11 mouse cellular contexts compared by ENCODE assay signal in genomic region chr13:43591828-43592680, GRCm38 (mm10). TPM values are rescaled to one million over a fixed set of nuclear protein-coding genes. Genes with fewer than 3 reads are reported as not detected.
DNase-seq lines count a peak whose midpoint lies in the region; ATAC-seq and TF ChIP-seq lines count a peak whose summit lies in the region.
"Had no signal": no experiment of that assay in that cellular context is flagged by ENCODE, and none has a peak within 500 bp of the region (broad histone marks: within the 10 kb centered on the region; RNA-seq: fewer than 3 reads in every experiment).

No protein-coding gene starts in this region.

- no peak for TF ChIP-seq EP300 in stomach, postnatal 0 days (optimal IDR thresholded peaks at IDR 0.05)

- WGBS in cerebellum, adult 2 months: 56% methylated on average over 28 of the region's 28 CpGs
- 58% methylated on average over 28 of the region's 28 CpGs for WGBS in hindbrain, embryonic 15.5 days
- 69% methylated on average over 28 of the region's 28 CpGs for WGBS in hindbrain, embryonic 13.5 days
- 69% methylated on average over 28 of the region's 28 CpGs for WGBS in stomach, embryonic 15.5 days
- 67% methylated on average over 28 of the region's 28 CpGs for WGBS in stomach, postnatal 0 days
- 63% methylated on average over 28 of the region's 28 CpGs for WGBS in liver, embryonic 12.5 days (ENCODE audit: insufficient replicate concordance)
- WGBS in kidney, embryonic 16.5 days: 77% methylated on average over 28 of the region's 28 CpGs

- DNase-seq in cerebellum, adult 2 months: peak; percentile 40 to 48
- no peak for DNase-seq in cerebellum, adult 9-10 months
- no peak for DNase-seq in stomach, postnatal 0 days (ENCODE audit: low spot score)

- no peak for ATAC-seq in hindbrain, embryonic 15.5 days (ENCODE audit: low FRiP score, low read depth)
- no peak for ATAC-seq in hindbrain, embryonic 13.5 days (ENCODE audit: low FRiP score)
- no peak for ATAC-seq in stomach, embryonic 15.5 days (ENCODE audit: insufficient read depth, low FRiP score, low read depth)
- no peak for ATAC-seq in stomach, postnatal 0 days (ENCODE audit: low FRiP score, low TSS enrichment)
- ATAC-seq in liver, embryonic 12.5 days: no peak
- ATAC-seq in kidney, embryonic 16.5 days (ENCODE audit: low FRiP score, low TSS enrichment): no peak
- ATAC-seq: Patski had no signal

- H3K27me3 ChIP-seq in cerebellum, adult 2 months (ENCODE audit: control insufficient read depth, insufficient read depth, low read length): no peaks in the 10 kb centered on the region
- H3K27me3 ChIP-seq in hindbrain, embryonic 15.5 days: no peaks in the 10 kb centered on the region
- no peaks in the 10 kb centered on the region for H3K27me3 ChIP-seq in hindbrain, embryonic 13.5 days
- H3K27me3 ChIP-seq in stomach, embryonic 15.5 days (replicated peaks): no peaks in the 10 kb centered on the region
- no peaks in the 10 kb centered on the region for H3K27me3 ChIP-seq in stomach, postnatal 0 days (ENCODE audit: control insufficient read depth, insufficient read depth, low read length)
- peaks cover 16% of the 10 kb centered on the region for H3K27me3 ChIP-seq in liver, embryonic 12.5 days (replicated peaks)
- peaks cover 4% of the 10 kb centered on the region for H3K27me3 ChIP-seq in kidney, embryonic 16.5 days (ENCODE audit: insufficient read depth, low read length)
- H3K27me3 ChIP-seq: Patski had no signal

- no peak overlapping the region for H3K9ac ChIP-seq in hindbrain, embryonic 15.5 days
- no peak overlapping the region for H3K9ac ChIP-seq in hindbrain, embryonic 13.5 days
- no peak overlapping the region for H3K9ac ChIP-seq in stomach, embryonic 15.5 days
- no peak overlapping the region for H3K9ac ChIP-seq in stomach, postnatal 0 days (ENCODE audit: low read length)
- no peak overlapping the region for H3K9ac ChIP-seq in liver, embryonic 12.5 days
- no peak overlapping the region for H3K9ac ChIP-seq in kidney, embryonic 16.5 days (replicated peaks; ENCODE audit: low read length)
- H3K9ac ChIP-seq: kidney, embryonic 15.5 days; liver, embryonic 14.5 days had no signal

- no peak for TF ChIP-seq CTCF in cerebellum, adult 2 months (IDR thresholded peaks at IDR 0.05; ENCODE audit: borderline replicate concordance, insufficient read depth, low read depth, low read length)
- TF ChIP-seq CTCF in stomach, postnatal 0 days (IDR thresholded peaks at IDR 0.05; ENCODE audit: low read depth): no peak

- 0 out of 2 replicates have a peak overlapping the region, but pooled peaks have one; percentile 9 for H3K4me2 ChIP-seq in hindbrain, embryonic 15.5 days
- H3K4me2 ChIP-seq in hindbrain, embryonic 13.5 days: no peak overlapping the region
- H3K4me2 ChIP-seq in stomach, embryonic 15.5 days: peak overlapping the region; percentile 9; the same call in 1 of the 2 replicates
- H3K4me2 ChIP-seq in stomach, postnatal 0 days (replicated peaks; ENCODE audit: low read depth): no peak overlapping the region
- H3K4me2 ChIP-seq in liver, embryonic 12.5 days: no peak overlapping the region
- H3K4me2 ChIP-seq in kidney, embryonic 16.5 days (replicated peaks; ENCODE audit: low read depth, low read length): no peak overlapping the region
- H3K4me2 ChIP-seq: kidney, embryonic 15.5 days had no signal

- H3K27ac ChIP-seq in cerebellum, adult 2 months (ENCODE audit: insufficient read depth, low read length): no peak overlapping the region
- H3K27ac ChIP-seq in hindbrain, embryonic 15.5 days (replicated peaks): no peak overlapping the region
- no peak overlapping the region for H3K27ac ChIP-seq in hindbrain, embryonic 13.5 days
- H3K27ac ChIP-seq in stomach, embryonic 15.5 days: no peak overlapping the region
- H3K27ac ChIP-seq in stomach, postnatal 0 days (replicated peaks): no peak overlapping the region
- no peak overlapping the region for H3K27ac ChIP-seq in liver, embryonic 12.5 days
- H3K27ac ChIP-seq in kidney, embryonic 16.5 days (ENCODE audit: low read length): no peak overlapping the region
- H3K27ac ChIP-seq: kidney, embryonic 15.5 days; liver, embryonic 14.5 days had no signal

- peak overlapping the region; percentile 20 for H3K4me3 ChIP-seq in cerebellum, adult 2 months (replicated peaks; ENCODE audit: insufficient read depth, low read depth, low read length)
- H3K4me3 ChIP-seq in hindbrain, embryonic 15.5 days: no peak overlapping the region
- no peak overlapping the region for H3K4me3 ChIP-seq in hindbrain, embryonic 13.5 days
- no peak overlapping the region for H3K4me3 ChIP-seq in stomach, embryonic 15.5 days (replicated peaks)
- H3K4me3 ChIP-seq in stomach, postnatal 0 days (ENCODE audit: low read depth, low read length): no peak overlapping the region
- H3K4me3 ChIP-seq in liver, embryonic 12.5 days: no peak overlapping the region
- H3K4me3 ChIP-seq in kidney, embryonic 16.5 days (ENCODE audit: low read length): no peak overlapping the region
- H3K4me3 ChIP-seq: kidney, embryonic 15.5 days had no signal

- H3K4me1 ChIP-seq in cerebellum, adult 2 months (ENCODE audit: control insufficient read depth, insufficient read depth, low read length): peaks cover 3% of the 10 kb centered on the region
- H3K4me1 ChIP-seq in hindbrain, embryonic 15.5 days (replicated peaks): no peaks in the 10 kb centered on the region
- peaks cover 7% of the 10 kb centered on the region; the same call in 1 of the 2 replicates for H3K4me1 ChIP-seq in hindbrain, embryonic 13.5 days (replicated peaks)
- H3K4me1 ChIP-seq in stomach, embryonic 15.5 days: no peaks in the 10 kb centered on the region
- no peaks in the 10 kb centered on the region for H3K4me1 ChIP-seq in stomach, postnatal 0 days (replicated peaks; ENCODE audit: control insufficient read depth, insufficient read depth)
- no peaks in the 10 kb centered on the region for H3K4me1 ChIP-seq in liver, embryonic 12.5 days
- no peaks in the 10 kb centered on the region for H3K4me1 ChIP-seq in kidney, embryonic 16.5 days (ENCODE audit: insufficient read depth, low read length)
- H3K4me1 ChIP-seq: kidney, embryonic 15.5 days had no signal

- no peak for TF ChIP-seq POLR2A in cerebellum, adult 2 months (IDR thresholded peaks at IDR 0.05; ENCODE audit: borderline replicate concordance, insufficient read depth, low read length)

- no peaks in the 10 kb centered on the region for H3K36me3 ChIP-seq in hindbrain, embryonic 15.5 days
- no peaks in the 10 kb centered on the region for H3K36me3 ChIP-seq in hindbrain, embryonic 13.5 days
- H3K36me3 ChIP-seq in stomach, embryonic 15.5 days: no peaks in the 10 kb centered on the region
- no peaks in the 10 kb centered on the region for H3K36me3 ChIP-seq in stomach, postnatal 0 days (ENCODE audit: control insufficient read depth, insufficient read depth, low read length)
- no peaks in the 10 kb centered on the region for H3K36me3 ChIP-seq in liver, embryonic 12.5 days
- H3K36me3 ChIP-seq in kidney, embryonic 16.5 days (ENCODE audit: insufficient read depth, low read length): no peaks in the 10 kb centered on the region
- H3K36me3 ChIP-seq: kidney, embryonic 15.5 days had no signal

- H3K9me3 ChIP-seq in hindbrain, embryonic 15.5 days: no peaks in the 10 kb centered on the region
- no peaks in the 10 kb centered on the region for H3K9me3 ChIP-seq in hindbrain, embryonic 13.5 days
- no peaks in the 10 kb centered on the region for H3K9me3 ChIP-seq in stomach, embryonic 15.5 days
- H3K9me3 ChIP-seq in stomach, postnatal 0 days (ENCODE audit: control insufficient read depth, low read length): no peaks in the 10 kb centered on the region
- H3K9me3 ChIP-seq in liver, embryonic 12.5 days (replicated peaks): no peaks in the 10 kb centered on the region
- no peaks in the 10 kb centered on the region for H3K9me3 ChIP-seq in kidney, embryonic 16.5 days (ENCODE audit: low read length)
- H3K9me3 ChIP-seq: kidney, embryonic 15.5 days had no signal

RNA-seq across cellular contexts. Expression of gene Rnf182, which starts 23.5 kb away (rescaled TPM):
- polyA plus RNA-seq in cerebellum, adult 2 months (2012; rRNA removed): 28.4 and 33.8 TPM in 2 replicates
- polyA plus RNA-seq in hindbrain, embryonic 15.5 days (2015; fragmentation: Nextera tagmentation; extraction: Ambion mirVana): 30.4 and 37.3 TPM in 2 replicates
- 34.0 and 36.1 TPM in 2 replicates for polyA plus RNA-seq in hindbrain, embryonic 13.5 days (2015; fragmentation: Nextera tagmentation; extraction: Ambion mirVana)
- 2.4 and 2.7 TPM in 2 replicates for polyA plus RNA-seq in stomach, embryonic 15.5 days (2015; fragmentation: Nextera tagmentation; extraction: Ambion mirVana)
- polyA plus RNA-seq in stomach, postnatal 0 days (2015; fragmentation: Nextera tagmentation; extraction: Ambion mirVana): 0.33 and 0.38 TPM in 2 replicates
- 0.19 and 0.20 TPM in 2 replicates for polyA plus RNA-seq in liver, embryonic 12.5 days (2016; fragmentation: Nextera tagmentation; extraction: Ambion mirVana)
- polyA plus RNA-seq in kidney, embryonic 16.5 days (2015; fragmentation: Nextera tagmentation; extraction: Ambion mirVana): 1.6 and 3.2 TPM in 2 replicates

RNA-seq across cellular contexts. Expression of gene Mcur1, which starts 32.1 kb away (rescaled TPM):
- polyA plus RNA-seq in cerebellum, adult 2 months (2012; rRNA removed): 17.7 and 19.3 TPM in 2 replicates
- polyA plus RNA-seq in hindbrain, embryonic 15.5 days (2015; fragmentation: Nextera tagmentation; extraction: Ambion mirVana): 8.1 and 8.2 TPM in 2 replicates
- 7.9 and 8.4 TPM in 2 replicates for polyA plus RNA-seq in hindbrain, embryonic 13.5 days (2015; fragmentation: Nextera tagmentation; extraction: Ambion mirVana)
- polyA plus RNA-seq in stomach, embryonic 15.5 days (2015; fragmentation: Nextera tagmentation; extraction: Ambion mirVana): 12.7 and 14.8 TPM in 2 replicates
- 15.6 and 18.5 TPM in 2 replicates for polyA plus RNA-seq in stomach, postnatal 0 days (2015; fragmentation: Nextera tagmentation; extraction: Ambion mirVana)
- polyA plus RNA-seq in liver, embryonic 12.5 days (2016; fragmentation: Nextera tagmentation; extraction: Ambion mirVana): 8.3 and 9.0 TPM in 2 replicates
- 22.2 and 23.0 TPM in 2 replicates for polyA plus RNA-seq in kidney, embryonic 16.5 days (2015; fragmentation: Nextera tagmentation; extraction: Ambion mirVana)

Comparison
In these comparisons a context has a peak if more than half of its experiments do, and no peak if none do; other contexts are left out.
1. DNase-seq: peak in cerebellum, adult 2 months (2 of 2); none in cerebellum, adult 9-10 months (single experiment) and stomach, postnatal 0 days (single experiment).
2. H3K4me2 ChIP-seq: peak in hindbrain, embryonic 15.5 days (single experiment) and stomach, embryonic 15.5 days (single experiment); none in hindbrain, embryonic 13.5 days (single experiment), stomach, postnatal 0 days (single experiment), liver, embryonic 12.5 days (single experiment) and kidney, embryonic 16.5 days (single experiment).